Mouse (Mus musculus): ENCODE data around the gene Adamts15.
A peak's percentile ranks its signal among the peaks of the same experiment; 100 is the strongest.

Adamts15 gene

GRCm38 (mm10) chr9:30922197-30922894 is at the start of gene Adamts15:
Gene Adamts15, minus strand, starts transcription at chr9:30922452.
- peak; percentile 41 for DNase-seq

GRCm38 (mm10) chr9:30971967-30972366 is 49.7 kb upstream of the Adamts15 start:
- DNase-seq: no peak

- DNase-seq: no peak
Observed at GRCm38 (mm10) chr9:30970001-30970400, 47.7 kb upstream of the Adamts15 start.

GRCm38 (mm10) chr9:30968130-30968529 is 45.9 kb upstream of the Adamts15 start:
- DNase-seq: no peak

- no peak for DNase-seq
Observed at GRCm38 (mm10) chr9:30966881-30967280, 44.6 kb upstream of the Adamts15 start.

GRCm38 (mm10) chr9:30964685-30965084 is 42.4 kb upstream of the Adamts15 start:
- peak; percentile 29 for DNase-seq

- no peak for DNase-seq
Observed at GRCm38 (mm10) chr9:30963780-30964179, 41.5 kb upstream of the Adamts15 start.

- no peak for DNase-seq
Observed at GRCm38 (mm10) chr9:30955246-30955645, 33.0 kb upstream of the Adamts15 start.

- DNase-seq: no peak
Observed at GRCm38 (mm10) chr9:30953287-30953686, 31.0 kb upstream of the Adamts15 start.

- no peak for DNase-seq
Observed at GRCm38 (mm10) chr9:30951461-30951860, 29.2 kb upstream of the Adamts15 start.

- no peak for DNase-seq
Observed at GRCm38 (mm10) chr9:30950592-30950991, 28.3 kb upstream of the Adamts15 start.

- no peak for DNase-seq
Observed at GRCm38 (mm10) chr9:30949971-30950370, 27.7 kb upstream of the Adamts15 start.

GRCm38 (mm10) chr9:30949422-30949821 is 27.2 kb upstream of the Adamts15 start:
- DNase-seq: no peak

- no peak for DNase-seq
Observed at GRCm38 (mm10) chr9:30945276-30945675, 23.0 kb upstream of the Adamts15 start.

- DNase-seq: no peak
Observed at GRCm38 (mm10) chr9:30944234-30944633, 22.0 kb upstream of the Adamts15 start.

GRCm38 (mm10) chr9:30943341-30943740 is 21.1 kb upstream of the Adamts15 start:
- no peak for DNase-seq

- peak; percentile 32 for DNase-seq
Observed at GRCm38 (mm10) chr9:30942512-30943313, 20.5 kb upstream of the Adamts15 start, which contains the start of gene Adamts8. Gene Adamts8, plus strand, starts transcription at chr9:30942562.

- peak; percentile 86 for DNase-seq
Observed at GRCm38 (mm10) chr9:30940328-30940727, 18.1 kb upstream of the Adamts15 start.

GRCm38 (mm10) chr9:30936674-30937438 is 14.6 kb upstream of the Adamts15 start:
- peak; percentile 52 for DNase-seq

- no peak for DNase-seq
Observed at GRCm38 (mm10) chr9:30934827-30935226, 12.6 kb upstream of the Adamts15 start.

- DNase-seq: no peak
Observed at GRCm38 (mm10) chr9:30932346-30932745, 10.1 kb upstream of the Adamts15 start.

- DNase-seq: no peak
Observed at GRCm38 (mm10) chr9:30928759-30929158, 6.5 kb upstream of the Adamts15 start.
